Mouse (Mus musculus): Measurements from ENCODE around the gene Defb38. TPM values are rescaled to one million over a fixed set of nuclear protein-coding genes. Genes with fewer than 3 reads are reported as not detected.

Defb38 gene
- total RNA-seq, 1 experiment, result not detected

Other genes with a start within 250 kb of the Defb38 start
- not detected in 2 replicates for gene Defb40, start 48.3 kb downstream of the Defb38 start, total RNA-seq (2012; rRNA removed)
- gene Defb37, start 35.5 kb downstream of the Defb38 start, total RNA-seq (2012; rRNA removed), result not detected in 2 replicates
- not detected in 2 replicates for gene Defb39, start 38.2 kb upstream of the Defb38 start, total RNA-seq (2012; rRNA removed)
- gene Defb12, start 88.3 kb upstream of the Defb38 start, total RNA-seq (2012; rRNA removed), result not detected in 2 replicates
- not detected in 2 replicates for gene Defb34, start 97.2 kb upstream of the Defb38 start, total RNA-seq (2012; rRNA removed)
- gene Gm45826, start 114.2 kb upstream of the Defb38 start, total RNA-seq (2012; rRNA removed), result not detected in 2 replicates
- not detected in 2 replicates for gene Defb14, start 167.8 kb upstream of the Defb38 start, total RNA-seq (2012; rRNA removed)
- gene Defb4, start 172.1 kb upstream of the Defb38 start, total RNA-seq (2012; rRNA removed), result not detected in 2 replicates
- not detected in 2 replicates for gene Defb6, start 198.9 kb upstream of the Defb38 start, total RNA-seq (2012; rRNA removed)
- not detected in 2 replicates for gene Defb46, start 213.3 kb upstream of the Defb38 start, total RNA-seq (2012; rRNA removed)
- not detected in 2 replicates for gene Defb5, start 221.0 kb upstream of the Defb38 start, total RNA-seq (2012; rRNA removed)

Data from ES-E14 (cell line).